Mouse (Mus musculus): ENCODE measurements around the gene H13. TPM values are rescaled to one million over a fixed set of nuclear protein-coding genes. Genes with fewer than 3 reads are reported as not detected.

The H13 gene
- polyA plus RNA-seq, 1 experiment from 2014 or later: 155 TPM

DNA sequence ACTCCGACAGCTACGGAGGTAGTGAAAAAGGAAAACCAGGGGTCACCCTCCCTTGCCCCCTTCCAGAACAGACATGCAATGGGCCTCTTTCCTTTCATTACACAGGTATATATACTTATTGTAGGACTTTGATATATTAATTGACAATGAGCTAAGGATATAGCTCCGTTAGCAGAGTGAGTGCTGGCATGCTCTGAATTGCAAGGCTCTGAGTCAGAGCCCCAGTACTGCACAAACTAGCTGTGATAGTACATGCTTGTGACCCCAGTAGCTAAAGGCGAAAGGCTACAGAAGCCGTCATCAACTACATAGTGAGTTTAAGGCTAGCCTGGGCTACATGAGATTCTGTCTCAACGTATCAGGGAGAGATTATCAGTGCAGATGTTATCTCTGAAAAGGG is 39.4 kb upstream of the H13 start:
- ATAC-seq (ENCODE audit: low FRiP score): no peak
- H3K4me1 ChIP-seq (replicated peaks; ENCODE audit: control insufficient read depth, insufficient read depth, low read length): peaks cover 4% of the 10 kb centered on the region
- no peaks in the 10 kb centered on the region for H3K36me3 ChIP-seq (replicated peaks; ENCODE audit: control insufficient read depth, insufficient read depth)
- H3K4me3 ChIP-seq (replicated peaks; ENCODE audit: low read length): no peak overlapping the region
- DNase-seq (ENCODE audit: low spot score): no peak
- no peaks in the 10 kb centered on the region for H3K9me3 ChIP-seq (ENCODE audit: control insufficient read depth, low read length)
- no peak overlapping the region for H3K9ac ChIP-seq
- peaks cover 34% of the 10 kb centered on the region for H3K27me3 ChIP-seq (ENCODE audit: control insufficient read depth, insufficient read depth, low read length)
- no peak overlapping the region for H3K4me2 ChIP-seq (replicated peaks)
- no peak overlapping the region for H3K27ac ChIP-seq
- 87% methylated on average over 6 of the region's 6 CpGs for WGBS

DNA sequence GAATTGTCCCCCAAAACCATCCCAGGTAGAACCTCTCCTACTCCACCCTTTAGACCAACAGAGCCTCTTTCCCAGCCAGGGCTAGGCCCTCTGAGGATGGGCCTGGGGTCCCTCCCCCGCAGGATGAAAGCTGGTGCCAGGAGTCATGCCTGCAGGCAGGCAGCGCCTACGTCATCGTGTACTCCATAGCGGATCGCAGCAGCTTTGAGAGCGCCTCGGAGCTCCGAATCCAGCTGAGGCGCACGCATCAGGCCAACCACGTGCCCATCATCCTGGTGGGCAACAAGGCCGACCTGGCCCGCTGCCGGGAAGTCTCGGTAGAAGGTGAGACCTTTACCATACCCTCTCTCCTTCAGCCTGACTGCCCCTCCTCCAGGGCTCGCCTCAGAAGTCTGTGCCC is 35.9 kb upstream of the H13 start:
- no peak for DNase-seq (ENCODE audit: low spot score)
- H3K36me3 ChIP-seq (replicated peaks; ENCODE audit: control insufficient read depth, insufficient read depth): no peaks in the 10 kb centered on the region
- H3K4me3 ChIP-seq (replicated peaks; ENCODE audit: low read length): no peak overlapping the region
- H3K9ac ChIP-seq: no peak overlapping the region; the same call in 1 of the 2 replicates
- WGBS: 56% methylated on average over 17 of the region's 17 CpGs
- H3K9me3 ChIP-seq (ENCODE audit: control insufficient read depth, low read length): no peaks in the 10 kb centered on the region
- no peaks in the 10 kb centered on the region for H3K4me1 ChIP-seq (replicated peaks; ENCODE audit: control insufficient read depth, insufficient read depth, low read length)
- H3K4me2 ChIP-seq (replicated peaks): peak overlapping the region; percentile 28; the same call in 1 of the 2 replicates
- no peak overlapping the region for H3K27ac ChIP-seq
- peaks cover 6% of the 10 kb centered on the region for H3K27me3 ChIP-seq (ENCODE audit: control insufficient read depth, insufficient read depth, low read length)
- no peak for ATAC-seq (ENCODE audit: low FRiP score)

DNA sequence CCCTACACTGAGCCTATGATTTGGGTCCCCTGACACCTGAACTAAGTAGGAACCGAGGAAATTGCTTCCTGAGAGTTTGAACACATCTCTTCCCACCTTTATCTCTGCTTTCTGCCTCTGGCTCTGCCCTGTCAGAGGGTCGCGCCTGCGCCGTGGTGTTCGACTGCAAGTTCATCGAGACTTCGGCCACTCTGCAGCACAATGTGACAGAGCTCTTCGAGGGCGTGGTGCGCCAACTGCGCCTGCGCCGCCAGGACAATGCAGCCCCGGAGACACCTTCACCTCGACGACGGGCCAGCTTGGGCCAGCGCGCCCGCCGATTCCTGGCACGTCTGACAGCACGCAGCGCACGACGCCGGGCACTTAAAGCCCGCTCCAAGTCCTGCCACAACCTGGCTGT is 35.0 kb upstream of the H13 start:
- H3K9me3 ChIP-seq (ENCODE audit: control insufficient read depth, low read length): no peaks in the 10 kb centered on the region
- ATAC-seq (ENCODE audit: low FRiP score) (no peak), DNase-seq (ENCODE audit: low spot score) (no peak)
- H3K27ac ChIP-seq: no peak overlapping the region
- 79% methylated on average over 29 of the region's 29 CpGs for WGBS
- 0 out of 2 replicates have a peak, but pooled peaks cover 4% of the 10 kb centered on the region for H3K4me1 ChIP-seq (replicated peaks; ENCODE audit: control insufficient read depth, insufficient read depth, low read length)
- no peak overlapping the region for H3K4me2 ChIP-seq (replicated peaks)
- H3K36me3 ChIP-seq (replicated peaks; ENCODE audit: control insufficient read depth, insufficient read depth): no peaks in the 10 kb centered on the region
- no peak overlapping the region for H3K9ac ChIP-seq
- no peak overlapping the region for H3K4me3 ChIP-seq (replicated peaks; ENCODE audit: low read length)
- no peaks in the 10 kb centered on the region for H3K27me3 ChIP-seq (ENCODE audit: control insufficient read depth, insufficient read depth, low read length)

DNA sequence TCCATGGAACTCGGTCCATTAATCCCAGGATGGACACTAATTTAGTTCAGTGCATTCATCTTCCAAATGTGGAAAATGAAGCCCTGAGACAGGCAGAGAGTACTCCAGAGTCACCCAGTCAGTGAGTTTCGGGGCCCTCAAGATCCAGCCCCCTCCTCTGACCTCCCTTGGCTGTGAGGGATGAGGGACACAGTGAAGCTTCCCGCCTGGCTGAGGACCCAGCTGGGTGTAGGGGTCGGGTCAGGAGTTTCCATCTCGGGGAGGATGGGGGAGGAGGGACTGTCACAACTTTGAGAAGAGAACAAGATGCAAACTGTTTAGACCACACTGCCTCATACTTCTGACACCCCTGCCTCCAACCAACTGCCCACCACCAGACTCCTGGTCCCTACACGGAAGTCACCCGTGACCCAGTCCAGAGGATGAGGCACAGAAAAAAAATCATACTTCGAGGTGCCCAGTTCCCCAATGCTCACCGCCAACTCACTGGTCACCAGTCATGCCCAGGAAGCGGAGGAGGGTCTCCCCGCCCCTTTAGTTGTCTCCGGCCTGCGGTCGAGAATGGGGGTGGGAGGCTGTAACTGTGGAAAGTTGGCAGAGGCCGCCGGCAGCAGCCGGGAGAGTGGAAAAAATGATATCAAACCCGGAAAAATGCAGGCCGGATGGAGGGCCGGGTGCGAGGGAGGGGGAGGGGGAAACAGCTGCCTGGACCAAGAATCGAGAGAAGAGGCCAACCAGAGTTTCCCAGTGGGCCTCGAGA is 32.8 kb upstream of the H13 start:
- H3K4me1 ChIP-seq (replicated peaks; ENCODE audit: control insufficient read depth, insufficient read depth, low read length): 0 out of 2 replicates have a peak, but pooled peaks cover 11% of the 10 kb centered on the region
- H3K27me3 ChIP-seq (ENCODE audit: control insufficient read depth, insufficient read depth, low read length): no peaks in the 10 kb centered on the region
- WGBS: 70% methylated on average over 23 of the region's 23 CpGs
- H3K27ac ChIP-seq: no peak overlapping the region
- H3K9me3 ChIP-seq (ENCODE audit: control insufficient read depth, low read length): no peaks in the 10 kb centered on the region
- ATAC-seq (ENCODE audit: low FRiP score) (no peak), DNase-seq (ENCODE audit: low spot score) (no peak)
- no peak overlapping the region for H3K9ac ChIP-seq
- no peak overlapping the region for H3K4me2 ChIP-seq (replicated peaks)
- H3K4me3 ChIP-seq (replicated peaks; ENCODE audit: low read length): no peak overlapping the region
- no peaks in the 10 kb centered on the region for H3K36me3 ChIP-seq (replicated peaks; ENCODE audit: control insufficient read depth, insufficient read depth)

DNA sequence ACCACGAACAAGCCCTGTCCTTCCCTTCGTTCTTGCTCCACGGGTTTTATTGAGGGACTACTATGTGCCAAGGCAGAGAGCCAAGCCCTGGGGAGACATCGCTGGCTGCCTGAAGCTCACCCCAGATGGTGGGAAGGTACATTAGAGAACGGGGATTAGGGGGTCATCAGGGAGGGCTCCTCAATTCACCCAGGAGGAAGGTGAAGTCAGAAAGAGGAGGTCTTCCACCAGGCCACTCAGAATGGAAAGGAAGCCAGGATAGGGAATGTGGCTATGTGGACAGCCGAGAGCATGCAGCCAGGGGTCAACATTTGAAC is 32.3 kb upstream of the H13 start:
- Histone ChIP-seq H3K9me3 (ENCODE audit: control insufficient read depth, low read length) (no peaks in the 10 kb centered on the region), H3K36me3 (replicated peaks; ENCODE audit: control insufficient read depth, insufficient read depth) (no peaks in the 10 kb centered on the region), H3K4me1 (replicated peaks; ENCODE audit: control insufficient read depth, insufficient read depth, low read length) (0 out of 2 replicates have a peak, but pooled peaks cover 11% of the 10 kb centered on the region), H3K27ac (no peak overlapping the region), H3K4me2 (replicated peaks) (no peak overlapping the region), H3K27me3 (ENCODE audit: control insufficient read depth, insufficient read depth, low read length) (no peaks in the 10 kb centered on the region), H3K9ac (no peak overlapping the region), H3K4me3 (replicated peaks; ENCODE audit: low read length) (no peak overlapping the region)
- no peak for ATAC-seq (ENCODE audit: low FRiP score)
- DNase-seq (ENCODE audit: low spot score): no peak
- WGBS: 87% methylated on average over 6 of the region's 6 CpGs

DNA sequence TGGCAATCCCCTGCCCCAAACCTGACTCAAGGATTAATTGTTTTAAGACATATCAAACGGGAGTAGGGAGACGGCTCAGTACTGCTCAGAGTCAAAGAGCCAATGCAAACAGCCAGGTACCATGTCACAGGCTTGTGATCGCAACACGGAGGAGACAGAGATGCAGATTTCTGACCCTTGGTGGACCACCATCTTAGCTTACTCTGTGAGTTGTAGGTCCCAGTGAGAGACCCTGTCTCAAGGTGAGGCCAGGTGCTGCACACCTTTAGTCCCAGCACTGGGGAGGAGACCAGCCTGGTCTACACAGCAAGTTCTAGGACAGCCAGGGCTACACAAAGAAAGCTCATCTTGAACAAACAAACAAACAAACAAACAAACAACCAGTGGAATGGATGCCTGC is 31.9 kb upstream of the H13 start:
- Histone ChIP-seq H3K4me3 (replicated peaks; ENCODE audit: low read length) (no peak overlapping the region), H3K9ac (no peak overlapping the region), H3K9me3 (ENCODE audit: control insufficient read depth, low read length) (no peaks in the 10 kb centered on the region), H3K27me3 (ENCODE audit: control insufficient read depth, insufficient read depth, low read length) (no peaks in the 10 kb centered on the region), H3K4me2 (replicated peaks) (no peak overlapping the region), H3K4me1 (replicated peaks; ENCODE audit: control insufficient read depth, insufficient read depth, low read length) (0 out of 2 replicates have a peak, but pooled peaks cover 11% of the 10 kb centered on the region), H3K27ac (no peak overlapping the region), H3K36me3 (replicated peaks; ENCODE audit: control insufficient read depth, insufficient read depth) (no peaks in the 10 kb centered on the region)
- DNase-seq (ENCODE audit: low spot score) (no peak), ATAC-seq (ENCODE audit: low FRiP score) (no peak)
- 92% methylated on average over 4 of the region's 4 CpGs for WGBS

DNA sequence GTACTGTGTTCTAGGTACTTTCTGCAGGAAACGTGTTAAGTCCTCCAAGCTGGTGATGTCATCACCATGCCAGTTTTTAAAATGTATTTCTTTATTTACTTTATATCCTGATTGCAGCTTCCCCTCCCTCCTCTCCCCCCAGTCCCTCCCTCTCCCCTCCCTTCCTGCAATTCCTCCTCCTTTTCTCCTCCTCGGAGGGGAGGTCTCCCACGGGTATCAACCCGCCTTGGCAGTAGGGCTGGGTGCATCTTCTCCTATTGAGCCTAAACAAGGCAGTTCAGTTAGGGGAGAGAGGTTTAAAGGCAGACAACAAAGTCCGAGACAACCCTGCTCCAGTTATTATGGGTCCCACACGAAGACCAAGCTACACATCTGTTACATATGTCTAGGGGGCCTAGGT is 30.4 kb upstream of the H13 start:
- no peak for ATAC-seq (ENCODE audit: low FRiP score)
- H3K36me3 ChIP-seq (replicated peaks; ENCODE audit: control insufficient read depth, insufficient read depth): no peaks in the 10 kb centered on the region
- DNase-seq (ENCODE audit: low spot score): no peak
- H3K9me3 ChIP-seq (ENCODE audit: control insufficient read depth, low read length): no peaks in the 10 kb centered on the region
- H3K9ac ChIP-seq: no peak overlapping the region
- H3K4me1 ChIP-seq (replicated peaks; ENCODE audit: control insufficient read depth, insufficient read depth, low read length): 0 out of 2 replicates have a peak, but pooled peaks cover 11% of the 10 kb centered on the region
- H3K4me2 ChIP-seq (replicated peaks): no peak overlapping the region
- H3K27ac ChIP-seq: no peak overlapping the region
- WGBS: 49% methylated on average over 6 of the region's 6 CpGs
- H3K4me3 ChIP-seq (replicated peaks; ENCODE audit: low read length): no peak overlapping the region
- no peaks in the 10 kb centered on the region for H3K27me3 ChIP-seq (ENCODE audit: control insufficient read depth, insufficient read depth, low read length)

DNA sequence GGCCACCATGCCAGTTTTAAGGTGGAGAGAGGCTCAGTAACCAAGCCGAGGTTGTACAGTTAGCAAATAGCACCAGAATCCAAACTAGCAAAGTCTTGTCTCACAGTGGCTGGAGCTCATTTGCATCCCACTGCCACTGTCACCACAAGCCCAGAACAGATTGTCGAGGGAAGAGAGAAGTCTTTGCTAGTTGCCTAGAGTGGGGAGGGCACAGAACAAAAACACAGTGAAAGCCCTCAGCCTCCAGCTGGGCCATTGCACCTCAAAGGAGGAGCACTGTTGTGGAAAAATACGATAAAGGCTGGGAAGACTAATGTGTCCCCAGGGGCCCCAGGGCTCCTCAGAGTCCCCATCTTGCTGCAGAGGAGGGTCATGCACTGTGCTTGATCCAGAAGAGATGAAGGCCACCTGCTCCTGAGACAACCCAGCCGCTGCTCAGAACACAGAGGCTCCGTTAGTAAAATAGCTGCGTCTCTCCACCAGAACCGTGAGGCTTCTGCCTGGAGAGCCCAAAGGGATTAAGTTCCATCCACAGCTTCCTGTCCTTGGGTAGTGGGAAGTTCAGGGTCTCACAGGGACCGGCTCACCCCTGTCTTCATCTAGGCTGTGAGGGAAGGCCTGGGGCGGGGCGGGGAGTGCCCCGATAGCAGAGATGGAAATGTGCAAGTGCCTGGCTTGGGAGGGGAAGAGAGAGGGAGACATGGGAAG is 29.7 kb upstream of the H13 start:
- no peaks in the 10 kb centered on the region for H3K9me3 ChIP-seq (ENCODE audit: control insufficient read depth, low read length)
- H3K9ac ChIP-seq: no peak overlapping the region
- no peak overlapping the region for H3K4me2 ChIP-seq (replicated peaks)
- H3K4me3 ChIP-seq (replicated peaks; ENCODE audit: low read length): no peak overlapping the region
- H3K4me1 ChIP-seq (replicated peaks; ENCODE audit: control insufficient read depth, insufficient read depth, low read length): 0 out of 2 replicates have a peak, but pooled peaks cover 11% of the 10 kb centered on the region
- ATAC-seq (ENCODE audit: low FRiP score) (no peak), DNase-seq (ENCODE audit: low spot score) (no peak)
- H3K27ac ChIP-seq: no peak overlapping the region
- WGBS: 8% methylated on average over 11 of the region's 11 CpGs
- no peaks in the 10 kb centered on the region for H3K36me3 ChIP-seq (replicated peaks; ENCODE audit: control insufficient read depth, insufficient read depth)
- H3K27me3 ChIP-seq (ENCODE audit: control insufficient read depth, insufficient read depth, low read length): no peaks in the 10 kb centered on the region

DNA sequence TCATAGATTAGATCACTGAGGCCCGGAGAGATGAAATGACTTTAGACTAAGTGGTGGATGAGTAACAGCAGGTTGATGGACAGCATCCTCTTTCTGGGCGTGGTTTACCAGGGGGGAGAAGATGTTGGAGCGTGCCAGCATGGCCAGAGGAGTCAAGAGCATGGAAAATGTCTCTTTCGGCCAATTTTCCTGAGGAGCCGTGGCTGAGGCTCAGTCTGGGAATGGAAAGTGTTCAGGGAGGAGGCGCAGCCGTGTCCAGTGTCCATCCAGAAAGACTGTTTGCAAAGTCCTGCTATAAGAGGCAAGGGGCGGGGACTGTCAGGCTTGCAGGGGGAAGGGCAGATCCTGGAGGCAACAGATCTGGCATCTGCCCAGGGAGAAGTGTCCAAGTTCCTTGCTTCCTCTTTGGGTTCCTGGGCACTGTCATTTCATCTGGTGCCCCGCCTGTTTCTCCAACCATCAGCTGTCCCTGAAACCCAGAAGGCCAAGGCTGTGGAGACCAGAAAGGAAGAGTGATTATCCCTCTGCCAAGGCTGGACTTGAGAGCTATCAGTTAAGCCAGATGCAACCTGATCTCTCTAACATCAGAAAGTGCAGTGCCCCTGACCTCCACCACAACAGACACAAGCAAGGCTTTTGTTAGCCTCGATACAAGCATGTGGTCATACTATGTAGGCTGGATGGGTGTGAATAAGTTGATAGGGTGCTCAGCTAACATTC is 16.2 kb upstream of the H13 start:
- no peaks in the 10 kb centered on the region for H3K27me3 ChIP-seq (ENCODE audit: control insufficient read depth, insufficient read depth, low read length)
- DNase-seq (ENCODE audit: low spot score) (no peak), ATAC-seq (ENCODE audit: low FRiP score) (no peak)
- no peak overlapping the region for H3K9ac ChIP-seq
- peak overlapping the region; percentile 92 for H3K27ac ChIP-seq
- peaks cover 16% of the 10 kb centered on the region for H3K4me1 ChIP-seq (replicated peaks; ENCODE audit: control insufficient read depth, insufficient read depth, low read length)
- no peaks in the 10 kb centered on the region for H3K9me3 ChIP-seq (ENCODE audit: control insufficient read depth, low read length)
- no peaks in the 10 kb centered on the region for H3K36me3 ChIP-seq (replicated peaks; ENCODE audit: control insufficient read depth, insufficient read depth)
- 75% methylated on average over 10 of the region's 10 CpGs for WGBS
- H3K4me2 ChIP-seq (replicated peaks): no peak overlapping the region
- no peak overlapping the region for H3K4me3 ChIP-seq (replicated peaks; ENCODE audit: low read length)
